Mouse (Mus musculus) cortical plate, adult 2 months (tissue): ENCODE data around the gene Bfar.

Experiments
- CTCF ChIP-seq: fragments of 200-500 bp; IDR thresholded peaks from 2 replicates; pipeline ENCODE4 v1.5.1; 2011; ENCODE audit warnings: mild to moderate bottlenecking, control low read depth, low read length; ENCODE audit not compliant: insufficient read depth; ENCODE audit errors: extremely low read depth
- POLR2A ChIP-seq: fragments of 200-500 bp; IDR thresholded peaks from 2 replicates; pipeline ENCODE4 v1.6.1; 2011; ENCODE audit warnings: mild to moderate bottlenecking, low read length, control low read depth; ENCODE audit not compliant: insufficient read depth; ENCODE audit errors: extremely low read depth

DNA sequence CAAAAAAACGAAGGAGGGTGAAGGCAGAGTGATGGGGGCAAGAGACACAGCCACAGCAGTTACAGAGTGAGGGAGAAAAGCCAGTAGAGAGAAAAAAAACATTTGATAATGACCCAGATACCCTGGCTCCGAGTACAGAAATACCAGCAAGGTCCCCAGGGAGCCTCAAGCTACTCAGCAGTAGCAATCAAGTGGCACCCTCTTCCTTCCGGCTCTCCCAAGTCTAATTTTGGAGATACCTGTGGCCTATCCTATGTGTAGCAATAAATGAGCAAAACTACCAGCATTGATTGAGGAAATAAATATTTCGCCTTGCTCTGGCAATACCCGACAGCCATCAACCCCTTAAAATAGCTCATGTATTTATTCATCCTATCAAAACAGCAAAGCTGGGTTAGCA is 32.1 kb upstream of the Bfar start:
- TF ChIP-seq POLR2A, result no peak
- TF ChIP-seq CTCF, result no peak
